Mouse (Mus musculus) heart, adult 11 months (tissue): ENCODE measurements around the gene Rassf7.
"Not testable (repeated sequence)": the region's sequence is repeated elsewhere in the genome, so short reads cannot be mapped to it uniquely, and the experiment has no call there.

ENCODE experiments used
- DNase-seq: peaks from one replicate; pipeline ENCODE4 v3.0.0; 2022

Gene Rassf7

DNA sequence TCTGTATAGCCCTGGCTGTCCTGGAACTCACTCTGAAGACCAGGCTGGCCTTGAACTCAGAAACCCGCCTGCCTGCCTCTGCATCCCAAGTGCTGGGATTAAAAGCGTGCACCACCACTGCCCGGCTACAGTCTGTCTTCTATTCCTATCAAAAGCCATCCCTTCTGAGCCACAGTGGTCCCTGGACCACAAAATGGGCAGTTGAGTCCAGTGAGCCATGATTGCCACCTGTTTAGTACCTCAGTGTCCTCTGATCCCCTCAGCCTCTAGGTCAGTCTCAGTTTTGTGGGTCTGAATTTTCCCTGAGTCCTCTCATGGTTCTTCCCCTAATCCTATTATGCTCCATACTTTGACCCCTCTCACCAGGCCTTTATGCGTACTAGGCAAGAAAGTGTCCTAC lies 12.1 kb downstream of the Rassf7 start:
- DNase-seq = peak; percentile 91

DNA sequence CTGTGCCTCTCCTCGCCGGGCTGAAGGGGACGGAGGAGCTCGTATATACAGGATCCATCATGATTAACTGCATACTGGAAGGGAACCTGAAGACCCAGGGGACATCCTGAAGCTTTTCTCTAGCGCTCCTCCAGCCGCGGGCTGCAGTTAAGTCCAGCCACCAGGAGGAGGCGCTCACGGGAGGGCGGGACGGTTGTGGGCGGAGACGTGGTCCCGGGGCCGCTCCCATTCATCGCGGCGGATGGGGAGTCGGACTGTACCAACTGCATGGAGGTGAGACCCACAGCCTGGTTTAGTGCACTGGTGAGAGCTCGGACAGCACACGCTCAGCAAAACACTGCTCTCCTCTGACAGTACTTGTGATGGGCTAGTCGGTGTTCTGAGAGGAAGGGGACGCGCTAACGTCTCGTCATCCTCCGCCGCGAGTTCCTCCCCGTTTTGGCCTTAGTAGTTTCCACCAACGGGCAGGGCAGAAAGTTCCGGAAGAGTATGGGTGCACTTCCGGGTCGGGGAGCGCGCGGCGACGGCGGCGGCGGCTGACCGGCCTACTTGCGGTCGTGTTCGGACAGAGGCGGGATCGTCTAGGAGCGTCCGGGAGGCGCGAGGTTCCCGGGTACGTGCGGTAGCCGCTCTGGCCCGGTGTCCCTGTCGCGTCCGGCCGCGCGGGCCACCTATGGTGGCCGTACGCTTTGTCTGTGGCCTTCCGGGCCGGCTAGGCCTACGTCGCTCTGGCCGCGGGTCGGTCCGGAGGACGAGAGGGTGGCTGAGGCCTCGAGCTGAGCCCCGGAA lies 12.8 kb downstream of the Rassf7 start, which contains the start of gene Phrf1:
Phrf1 (plus strand) TSS at position 506 of the 789 bp plus-strand sequence.
- peak; percentile 99 for DNase-seq

DNA sequence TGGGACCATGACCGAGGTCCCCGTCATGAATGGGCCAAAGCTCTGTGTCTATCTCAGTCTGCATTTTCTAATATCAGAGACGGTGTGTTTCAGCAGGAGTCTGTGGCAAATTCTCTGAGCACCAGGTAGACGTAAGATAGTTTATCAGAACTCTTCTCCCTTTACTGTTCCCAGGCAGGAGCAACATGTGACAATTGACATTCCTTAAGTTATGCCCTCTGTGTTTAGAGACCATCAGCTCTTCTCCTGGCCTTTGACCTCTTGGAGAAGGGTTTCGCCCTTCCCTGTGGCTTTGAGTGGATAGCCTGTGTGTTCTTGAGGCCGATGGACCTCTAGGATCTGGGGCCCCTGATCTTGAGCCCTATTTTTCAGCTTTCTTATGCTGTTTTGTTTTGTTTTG lies 14.0 kb downstream of the Rassf7 start:
- peak; percentile 61 for DNase-seq

DNA sequence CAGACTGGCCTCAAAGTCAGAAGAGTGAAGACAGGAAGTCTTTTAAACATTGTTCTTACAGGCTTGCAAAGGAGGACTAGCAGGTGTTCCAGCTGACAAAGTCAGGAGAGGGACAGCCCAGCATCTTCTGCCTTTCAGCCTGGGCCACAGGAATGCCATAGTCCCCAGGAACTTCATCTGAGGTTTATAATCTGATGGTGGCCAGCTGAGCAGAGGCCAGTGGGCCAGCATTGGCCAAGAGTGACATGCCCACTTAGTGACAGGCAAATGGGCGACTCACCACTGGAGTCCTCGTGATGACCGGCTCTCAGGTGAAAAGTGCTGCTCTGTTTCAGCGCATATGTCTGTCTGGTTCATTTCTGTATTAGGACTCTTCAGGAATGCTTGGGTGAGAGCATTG lies 14.9 kb downstream of the Rassf7 start:
- peak; percentile 87 for DNase-seq

DNA sequence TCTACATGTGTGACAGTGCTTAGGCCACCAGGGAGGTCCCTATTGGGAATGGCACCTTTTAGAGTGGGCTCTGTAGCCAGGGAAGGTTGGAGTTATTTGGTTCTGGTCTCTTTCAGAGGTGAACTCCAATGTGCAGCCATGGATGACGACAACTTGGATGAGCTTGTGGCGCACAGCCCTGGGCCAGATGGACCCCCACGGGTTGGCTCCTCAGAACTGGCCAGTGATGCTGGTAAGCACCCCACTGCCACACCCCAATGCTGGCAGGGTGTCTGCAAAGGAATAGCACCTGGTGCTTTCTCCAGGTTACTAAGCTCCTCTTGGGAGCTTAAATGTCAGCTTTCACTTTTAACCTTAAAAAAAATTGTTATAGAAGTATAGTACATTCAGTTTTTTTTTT lies 15.5 kb downstream of the Rassf7 start:
- DNase-seq = peak; percentile 76

DNA sequence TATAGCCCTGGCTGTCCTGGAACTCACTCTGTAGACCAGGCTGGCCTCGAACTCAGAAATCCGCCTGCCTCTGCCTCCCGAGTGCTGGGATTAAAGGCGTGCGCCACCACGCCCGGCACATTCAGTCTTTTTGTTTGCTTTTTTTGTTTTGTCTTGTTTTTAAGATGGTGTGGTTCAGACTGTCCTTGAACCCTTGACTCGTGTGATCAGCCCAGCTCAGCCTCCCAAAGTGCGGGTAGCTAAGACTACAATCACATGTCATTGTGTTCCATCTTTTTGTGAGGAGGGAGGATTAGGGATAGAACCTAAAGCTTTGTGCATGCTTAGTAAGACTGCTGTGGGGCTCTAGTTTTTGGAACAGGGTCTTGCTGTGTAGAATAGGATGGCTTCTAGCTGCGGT lies 15.9 kb downstream of the Rassf7 start:
- no peak for DNase-seq

DNA sequence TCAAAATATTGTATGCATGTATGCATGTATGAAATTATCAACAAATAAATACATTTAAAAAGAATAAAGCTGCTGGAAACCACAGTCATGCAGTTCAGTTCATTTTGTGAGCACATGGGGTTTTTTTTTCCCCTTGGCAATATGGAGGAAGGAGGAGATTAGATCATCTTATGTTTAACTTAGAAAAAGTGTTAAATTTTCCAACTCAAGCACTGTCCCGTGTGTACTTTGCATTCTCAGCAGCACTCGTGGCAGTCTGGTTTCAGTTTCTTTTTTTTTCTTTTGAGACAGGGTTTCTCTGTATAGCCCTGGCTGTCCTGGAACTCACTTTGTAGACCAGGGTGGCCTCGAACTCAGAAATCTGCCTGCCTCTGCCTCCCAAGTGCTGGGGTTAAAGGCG lies 34.8 kb downstream of the Rassf7 start:
- not testable (repeated sequence) for DNase-seq

DNA sequence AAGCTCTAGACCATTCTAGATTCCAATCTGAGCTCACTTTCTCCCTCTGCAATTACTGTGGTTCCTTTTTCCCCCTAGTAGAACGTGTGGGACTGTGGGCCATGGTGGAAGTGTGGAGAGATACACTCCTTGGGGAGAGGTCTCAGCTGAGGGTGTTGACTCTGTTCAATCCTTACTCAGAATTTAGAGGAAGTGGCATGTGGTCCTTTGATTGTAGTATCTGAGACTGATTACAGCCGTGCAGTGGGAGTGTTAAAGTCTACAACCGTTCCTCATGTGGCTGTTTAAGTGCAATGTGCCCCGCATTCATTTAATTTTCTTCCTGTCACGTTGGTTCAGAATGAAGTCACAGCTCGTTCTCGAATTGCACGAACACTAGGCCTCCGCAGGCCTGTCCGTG lies 40.5 kb downstream of the Rassf7 start:
- DNase-seq = no peak

DNA sequence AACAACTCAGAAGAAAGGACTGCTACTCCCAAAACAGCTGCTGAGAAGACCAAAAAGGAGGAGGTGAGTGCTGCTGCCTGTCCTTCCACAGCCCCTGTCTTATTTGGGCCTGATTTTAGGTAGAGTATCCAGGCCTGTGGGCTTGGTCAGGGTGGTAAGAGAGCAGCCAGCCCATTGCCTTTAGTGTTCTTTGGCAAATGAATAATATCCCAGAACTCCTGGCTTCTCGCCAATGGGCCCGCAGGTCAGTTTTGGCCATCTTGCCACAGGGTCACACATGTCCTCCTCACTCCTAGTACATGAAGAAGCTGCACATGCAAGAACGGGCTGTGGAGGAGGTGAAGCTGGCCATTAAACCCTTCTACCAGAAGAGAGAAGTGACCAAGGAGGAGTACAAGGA lies 45.8 kb downstream of the Rassf7 start:
- DNase-seq = peak; percentile 87

DNA sequence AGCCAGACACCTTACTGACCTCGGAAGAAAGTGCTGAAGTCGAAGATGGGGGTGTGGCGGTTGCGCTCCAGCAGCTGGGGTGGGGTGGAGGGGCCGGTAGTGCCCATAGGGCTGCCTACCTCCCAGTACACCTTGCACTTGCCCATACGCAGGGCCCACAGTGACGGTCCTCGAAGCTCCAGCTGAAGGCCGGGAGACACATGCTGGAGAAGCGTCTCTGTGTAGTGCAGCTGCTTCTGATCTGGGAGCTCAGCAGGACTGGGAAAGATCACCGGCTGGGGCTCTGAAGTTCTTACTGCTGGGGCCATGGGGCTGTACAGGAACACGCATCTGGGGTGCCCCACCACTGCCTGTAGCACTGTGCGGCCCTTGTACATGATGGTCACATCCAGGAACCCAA lies 48.0 kb downstream of the Rassf7 start:
- DNase-seq = peak; percentile 92

DNA sequence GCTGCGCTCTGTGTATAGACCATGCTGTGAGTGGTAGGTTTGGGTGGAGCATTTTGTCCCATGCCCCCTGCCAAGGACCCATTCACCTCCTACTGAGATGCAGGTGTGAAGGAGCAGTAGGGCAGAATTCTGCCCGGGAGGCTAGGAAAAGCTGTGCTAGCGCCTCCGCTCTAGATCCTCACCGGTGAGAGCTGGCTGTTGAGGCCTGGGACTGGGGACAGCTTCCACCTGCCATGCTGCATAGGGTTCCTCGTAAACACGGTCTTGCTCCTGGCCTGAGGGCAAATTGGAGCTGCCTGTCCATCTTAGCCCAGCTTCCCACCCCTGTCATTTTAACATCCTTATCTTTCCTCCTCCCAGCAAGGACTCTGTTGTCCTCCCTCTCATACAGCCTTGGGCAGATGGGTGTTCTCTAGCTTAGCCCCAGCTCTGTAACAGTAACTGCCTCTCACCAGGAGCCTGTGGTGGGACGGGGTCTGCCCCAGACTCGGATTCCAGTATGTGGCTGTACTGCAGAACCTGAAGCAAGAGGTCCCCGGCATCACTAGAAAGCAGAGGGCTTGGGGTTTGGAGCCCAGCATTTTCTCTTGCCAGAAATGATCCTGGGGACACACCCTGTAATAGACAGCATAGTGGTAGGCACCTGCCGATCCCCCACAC lies 48.5 kb downstream of the Rassf7 start:
- DNase-seq = peak; percentile 89

DNA sequence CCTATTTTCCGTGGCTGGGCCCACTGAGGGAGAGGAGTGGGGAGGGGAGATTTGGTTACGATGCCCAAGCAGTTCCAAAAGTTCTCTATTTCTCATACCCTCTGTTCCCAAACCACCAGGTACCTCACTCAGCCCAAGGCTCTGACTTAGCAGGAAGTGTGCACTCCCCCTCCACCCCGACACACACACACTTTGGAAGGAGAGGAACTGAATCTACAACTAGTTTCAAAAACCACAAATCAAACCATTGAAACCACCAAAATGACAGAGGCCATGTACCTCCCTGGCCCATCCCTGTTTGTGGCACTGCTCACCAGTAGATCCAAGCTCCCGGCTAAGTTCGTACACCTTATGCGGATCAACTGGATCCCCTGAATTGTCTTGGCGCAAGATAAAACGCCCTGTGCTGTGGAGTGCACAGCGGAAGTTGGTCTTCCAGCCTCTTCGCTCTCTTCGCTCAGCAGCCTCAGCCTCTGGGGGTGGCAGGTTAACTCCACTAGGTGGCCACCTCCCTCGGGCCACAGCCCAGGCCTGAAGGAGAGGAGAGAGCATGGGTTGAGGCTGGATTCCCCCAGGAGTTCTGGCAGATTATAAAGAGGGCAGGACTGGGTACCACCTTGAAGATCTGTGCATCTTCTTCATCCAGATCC lies 49.2 kb downstream of the Rassf7 start:
- peak; percentile 95 for DNase-seq

DNA sequence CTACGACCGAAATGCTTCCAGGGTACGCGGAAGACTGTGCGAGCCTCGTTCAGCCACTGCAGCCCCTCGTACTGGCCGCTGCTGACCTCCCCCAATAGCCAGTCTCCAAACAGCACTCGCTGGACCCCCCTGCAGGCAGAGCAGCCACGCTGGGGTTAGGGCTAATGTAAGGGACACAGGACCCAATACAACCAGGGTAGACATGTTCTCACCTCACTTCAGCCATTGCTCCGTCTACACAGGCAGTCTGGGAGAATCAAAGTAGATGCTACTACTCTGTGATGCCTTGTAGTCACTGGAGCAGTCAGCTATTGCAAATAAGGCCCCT lies 49.7 kb downstream of the Rassf7 start:
- no peak for DNase-seq

DNA sequence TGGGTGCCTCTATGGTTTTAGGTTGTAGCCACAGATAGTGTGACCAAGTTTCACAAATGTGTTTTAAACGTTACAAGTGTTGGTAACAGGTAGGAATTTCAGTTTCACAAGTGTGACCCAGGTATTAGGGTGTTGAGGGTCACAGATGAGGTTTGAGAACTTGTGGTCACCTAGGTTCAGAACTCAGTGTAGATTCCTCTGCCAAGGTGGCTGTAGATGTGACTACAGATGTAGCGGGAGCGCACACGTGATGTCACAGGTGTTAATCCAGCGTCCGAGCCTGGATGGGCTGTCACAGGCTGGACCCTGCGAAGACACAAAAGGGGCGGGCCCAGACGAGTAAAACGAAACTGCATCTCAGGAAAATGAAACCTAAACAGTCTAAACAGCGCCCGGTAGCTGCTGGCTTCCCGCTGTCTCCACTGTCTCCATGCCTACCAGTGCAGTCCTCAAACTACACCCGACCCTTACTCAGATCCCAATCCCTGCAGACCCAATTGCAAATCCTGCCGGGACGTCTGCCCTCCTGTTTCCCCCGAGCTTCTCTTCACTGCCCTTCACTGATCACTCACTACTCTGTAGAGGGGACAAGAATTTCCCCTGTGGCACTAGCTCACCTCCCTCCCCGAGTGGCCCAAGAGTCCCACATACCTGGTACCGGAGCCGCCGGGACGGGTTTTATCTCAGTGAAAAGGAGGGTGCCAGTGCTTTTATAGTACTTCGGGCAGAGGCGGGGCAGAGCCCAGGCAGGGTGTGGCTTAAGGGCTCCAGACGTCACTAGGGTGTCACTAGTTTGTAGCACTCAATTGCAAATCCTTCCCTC lies 50.3 kb downstream of the Rassf7 start, which contains the start of gene Irf7:
Irf7 (minus strand) TSS at position 743 of the 823 bp plus-strand sequence.
- peak; percentile 98 for DNase-seq
